Mouse (Mus musculus) stomach, embryonic 15.5 days (tissue): ENCODE results near the gene Ghdc. TPM values are rescaled to one million over a fixed set of nuclear protein-coding genes. Genes with fewer than 3 reads are reported as not detected.

ENCODE experiments used
- ATAC-seq: fragments of 200-750 bp; cut with Nextera tagmentation; 2 replicates; pipeline ENCODE4 v1.8.0; 2017; ENCODE audit warnings: low read depth, moderate number of reproducible peaks, moderate TSS enrichment; ENCODE audit not compliant: insufficient read depth, low FRiP score
- H3K27ac ChIP-seq: fragments of 300-500 bp; sonication (generic); 2 replicates; pipeline ENCODE4 v1.5.1; 2015; ENCODE audit warnings: mild to moderate bottlenecking, inconsistent platforms
- H3K27me3 ChIP-seq: fragments of 300-500 bp; sonication (generic); replicated peaks from 2 replicates; pipeline ENCODE4 v1.6.1; 2015; ENCODE audit warnings: inconsistent platforms
- H3K36me3 ChIP-seq: fragments of 300-500 bp; sonication (generic); 2 replicates; pipeline ENCODE4 v1.6.1; 2015; ENCODE audit warnings: inconsistent platforms
- H3K4me1 ChIP-seq: fragments of 300-500 bp; sonication (generic); 2 replicates; pipeline ENCODE4 v1.6.1; 2015; ENCODE audit warnings: inconsistent platforms
- H3K4me2 ChIP-seq: fragments of 300-500 bp; sonication (generic); 2 replicates; pipeline ENCODE4 v1.6.1; 2015; ENCODE audit warnings: mild to moderate bottlenecking, inconsistent platforms
- H3K4me3 ChIP-seq: fragments of 300-500 bp; sonication (generic); replicated peaks from 2 replicates; pipeline ENCODE4 v1.5.1; 2015; ENCODE audit warnings: inconsistent platforms
- H3K9ac ChIP-seq: fragments of 300-500 bp; sonication (generic); 2 replicates; pipeline ENCODE4 v1.6.1; 2015; ENCODE audit warnings: inconsistent platforms
- H3K9me3 ChIP-seq: fragments of 300-500 bp; sonication (generic); 2 replicates; pipeline ENCODE4 v1.6.1; 2016; ENCODE audit warnings: inconsistent platforms
- WGBS: fragments of 180-500 bp; shearing (Covaris S2); methylation state at CpG from one replicate; pipeline ENCODE4 v1.1.7; 2015; 5-methylcytosine and 5-hydroxymethylcytosine counted together
- polyA plus RNA-seq: library from polyadenylated mRNA; unstranded; fragments of >200 nt; fragmentation: Nextera tagmentation; extraction: Ambion mirVana; gene quantifications from 2 replicates; pipeline ENCODE4 v1.2.1, GENCODE M21; 2015

Gene Ghdc
- polyA plus RNA-seq, 1 experiment from 2014 or later, result 5.5 TPM

- Histone ChIP-seq H3K4me3 (no peak overlapping the region), H3K9ac (no peak overlapping the region), H3K4me1 (peaks cover 31% of the 10 kb centered on the region), H3K27ac (peak overlapping the region; percentile 70), H3K4me2 (peak overlapping the region; percentile 19; the same call in 1 of the 2 replicates), H3K9me3 (no peaks in the 10 kb centered on the region), H3K27me3 (no peaks in the 10 kb centered on the region), H3K36me3 (no peaks in the 10 kb centered on the region)
- 0 out of 2 replicates have a peak, but pooled peaks have one; percentile 50 for ATAC-seq
- 32% methylated on average over 5 of the region's 5 CpGs for WGBS
Observed at GRCm38 (mm10) chr11:100724919-100725512, 45.7 kb downstream of the Ghdc start.

- Histone ChIP-seq H3K4me1 (peaks cover 31% of the 10 kb centered on the region), H3K9me3 (no peaks in the 10 kb centered on the region), H3K4me3 (no peak overlapping the region), H3K36me3 (peaks cover 5% of the 10 kb centered on the region; the same call in 1 of the 2 replicates), H3K27ac (peak overlapping the region; percentile 28; the same call in 1 of the 2 replicates), H3K9ac (no peak overlapping the region), H3K27me3 (no peaks in the 10 kb centered on the region), H3K4me2 (no peak overlapping the region)
- ATAC-seq, result no peak
- 39% methylated on average over 2 of the region's 2 CpGs for WGBS
Observed at GRCm38 (mm10) chr11:100722493-100723028, 48.2 kb downstream of the Ghdc start.

- ATAC-seq, result no peak
- Histone ChIP-seq H3K4me1 (peaks cover 31% of the 10 kb centered on the region), H3K27me3 (no peaks in the 10 kb centered on the region), H3K27ac (peak overlapping the region; percentile 28; the same call in 1 of the 2 replicates), H3K4me3 (no peak overlapping the region), H3K4me2 (no peak overlapping the region), H3K9ac (no peak overlapping the region), H3K9me3 (no peaks in the 10 kb centered on the region), H3K36me3 (peaks cover 8% of the 10 kb centered on the region)
- WGBS, result 59% methylated on average over 8 of the region's 8 CpGs
Observed at GRCm38 (mm10) chr11:100721776-100722492, 48.8 kb downstream of the Ghdc start.

- Histone ChIP-seq H3K4me1 (peaks cover 31% of the 10 kb centered on the region), H3K4me3 (no peak overlapping the region), H3K36me3 (peaks cover 14% of the 10 kb centered on the region), H3K4me2 (no peak overlapping the region), H3K27me3 (no peaks in the 10 kb centered on the region), H3K9ac (no peak overlapping the region), H3K9me3 (no peaks in the 10 kb centered on the region), H3K27ac (peak overlapping the region; percentile 42; the same call in 1 of the 2 replicates)
- no peak for ATAC-seq
- 58% methylated on average over 4 of the region's 4 CpGs for WGBS
Observed at GRCm38 (mm10) chr11:100721254-100721653, 49.5 kb downstream of the Ghdc start.

GRCm38 (mm10) chr11:100720345-100720744, 50.4 kb downstream of the Ghdc start:
- Histone ChIP-seq H3K27ac (peak overlapping the region; percentile 42; the same call in 1 of the 2 replicates), H3K36me3 (peaks cover 18% of the 10 kb centered on the region), H3K27me3 (no peaks in the 10 kb centered on the region), H3K4me3 (no peak overlapping the region), H3K9me3 (no peaks in the 10 kb centered on the region), H3K4me2 (no peak overlapping the region), H3K9ac (no peak overlapping the region), H3K4me1 (peaks cover 30% of the 10 kb centered on the region)
- no peak for ATAC-seq
- WGBS, result 63% methylated on average over 5 of the region's 5 CpGs

GRCm38 (mm10) chr11:100719893-100720292, 50.9 kb downstream of the Ghdc start:
- Histone ChIP-seq H3K27ac (peak overlapping the region; percentile 18; the same call in 1 of the 2 replicates), H3K9ac (no peak overlapping the region), H3K4me1 (peaks cover 25% of the 10 kb centered on the region), H3K9me3 (no peaks in the 10 kb centered on the region), H3K36me3 (peaks cover 18% of the 10 kb centered on the region), H3K27me3 (no peaks in the 10 kb centered on the region), H3K4me3 (no peak overlapping the region), H3K4me2 (no peak overlapping the region)
- ATAC-seq, result no peak
- 86% methylated on average over 11 of the region's 11 CpGs for WGBS

GRCm38 (mm10) chr11:100719312-100719711, 51.4 kb downstream of the Ghdc start:
- H3K4me1 ChIP-seq, result peaks cover 21% of the 10 kb centered on the region
- peaks cover 18% of the 10 kb centered on the region for H3K36me3 ChIP-seq
- H3K27me3 ChIP-seq, result no peaks in the 10 kb centered on the region
- H3K4me2 ChIP-seq, result no peak overlapping the region
- no peak for ATAC-seq
- peak overlapping the region; percentile 18; the same call in 1 of the 2 replicates for H3K27ac ChIP-seq
- H3K9ac ChIP-seq, result no peak overlapping the region
- no peaks in the 10 kb centered on the region for H3K9me3 ChIP-seq
- H3K4me3 ChIP-seq, result no peak overlapping the region
- 75% methylated on average over 3 of the region's 3 CpGs for WGBS

GRCm38 (mm10) chr11:100718866-100719265, 51.9 kb downstream of the Ghdc start:
- no peak overlapping the region for H3K4me2 ChIP-seq
- H3K4me1 ChIP-seq, result peaks cover 25% of the 10 kb centered on the region
- ATAC-seq, result no peak
- no peaks in the 10 kb centered on the region for H3K27me3 ChIP-seq
- H3K36me3 ChIP-seq, result peaks cover 18% of the 10 kb centered on the region
- no peak overlapping the region for H3K27ac ChIP-seq
- no peak overlapping the region for H3K4me3 ChIP-seq
- H3K9ac ChIP-seq, result no peak overlapping the region
- H3K9me3 ChIP-seq, result no peaks in the 10 kb centered on the region
- 90% methylated on average over 4 of the region's 4 CpGs for WGBS

- H3K9ac ChIP-seq, result no peak overlapping the region
Observed at GRCm38 (mm10) chr11:100718462-100718861, 52.3 kb downstream of the Ghdc start.

GRCm38 (mm10) chr11:100716649-100717048, 54.1 kb downstream of the Ghdc start:
- 85% methylated on average over 3 of the region's 3 CpGs for WGBS
- no peaks in the 10 kb centered on the region for H3K9me3 ChIP-seq
- peaks cover 18% of the 10 kb centered on the region for H3K36me3 ChIP-seq
- H3K9ac ChIP-seq, result no peak overlapping the region
- H3K4me2 ChIP-seq, result no peak overlapping the region
- H3K4me3 ChIP-seq, result no peak overlapping the region
- H3K27me3 ChIP-seq, result no peaks in the 10 kb centered on the region
- no peak for ATAC-seq
- H3K4me1 ChIP-seq, result peaks cover 26% of the 10 kb centered on the region
- H3K27ac ChIP-seq, result no peak overlapping the region

More at GRCm38 (mm10) chr11:100718462-100718861, 52.3 kb downstream of the Ghdc start:
- Histone ChIP-seq H3K4me3 (no peak overlapping the region), H3K4me2 (no peak overlapping the region), H3K27me3 (no peaks in the 10 kb centered on the region), H3K9me3 (no peaks in the 10 kb centered on the region), H3K27ac (no peak overlapping the region), H3K36me3 (peaks cover 18% of the 10 kb centered on the region), H3K4me1 (peaks cover 29% of the 10 kb centered on the region)
- ATAC-seq, result no peak
- 85% methylated on average over 7 of the region's 7 CpGs for WGBS
